ENCODE assay signal across 18 mouse cellular contexts in genomic region chr11:88847281-88848006, GRCm38 (mm10). TPM values are rescaled to one million over a fixed set of nuclear protein-coding genes. Genes with fewer than 3 reads are reported as not detected.
DNase-seq lines count a peak whose midpoint lies in the region; ATAC-seq and TF ChIP-seq lines count a peak whose summit lies in the region.
"Had no signal": no experiment of that assay in that cellular context is flagged by ENCODE, and none has a peak within 500 bp of the region (broad histone marks: within the 10 kb centered on the region; RNA-seq: fewer than 3 reads in every experiment).

No protein-coding gene starts in this region.

- no peak for TF ChIP-seq POLR2A in testis, adult 2 months (IDR thresholded peaks at IDR 0.05; ENCODE audit: control insufficient read depth, low read depth, low read length)

- no peak overlapping the region for H3K9ac ChIP-seq in forebrain, postnatal 0 days
- H3K9ac ChIP-seq in hindbrain, embryonic 16.5 days (ENCODE audit: low read depth, low read length), result no peak overlapping the region
- no peak overlapping the region for H3K9ac ChIP-seq in limb, embryonic 12.5 days (replicated peaks)
- H3K9ac ChIP-seq: limb, embryonic 13.5 days; liver, postnatal 0 days; midbrain, embryonic 12.5 days had no signal

- TF ChIP-seq CTCF in forebrain, postnatal 0 days (IDR thresholded peaks at IDR 0.05; ENCODE audit: low read depth), result no peak
- TF ChIP-seq CTCF in testis, adult 2 months (IDR thresholded peaks at IDR 0.05; ENCODE audit: control insufficient read depth, insufficient read depth, insufficient replicate concordance, low read depth, low read length), result no peak

- 88% methylated on average over 8 of the region's 8 CpGs for WGBS in forebrain, embryonic 10.5 days
- 81% methylated on average over 8 of the region's 8 CpGs for WGBS in forebrain, postnatal 0 days
- 88% methylated on average over 8 of the region's 8 CpGs for WGBS in hindbrain, embryonic 10.5 days
- WGBS in hindbrain, embryonic 16.5 days, result 86% methylated on average over 8 of the region's 8 CpGs
- WGBS in limb, embryonic 12.5 days, result 51% methylated on average over 8 of the region's 8 CpGs

- no peaks in the 10 kb centered on the region for H3K9me3 ChIP-seq in forebrain, embryonic 10.5 days
- no peaks in the 10 kb centered on the region for H3K9me3 ChIP-seq in forebrain, postnatal 0 days (ENCODE audit: low read length)
- no peaks in the 10 kb centered on the region for H3K9me3 ChIP-seq in hindbrain, embryonic 10.5 days
- H3K9me3 ChIP-seq in hindbrain, embryonic 16.5 days (ENCODE audit: control insufficient read depth, low read length), result no peaks in the 10 kb centered on the region
- no peaks in the 10 kb centered on the region for H3K9me3 ChIP-seq in limb, embryonic 12.5 days
- H3K9me3 ChIP-seq: limb, embryonic 13.5 days; midbrain, embryonic 12.5 days had no signal

- H3K4me2 ChIP-seq in forebrain, postnatal 0 days (ENCODE audit: low read depth), result no peak overlapping the region
- H3K4me2 ChIP-seq in hindbrain, embryonic 16.5 days (ENCODE audit: low read length), result no peak overlapping the region
- no peak overlapping the region for H3K4me2 ChIP-seq in limb, embryonic 12.5 days
- H3K4me2 ChIP-seq: limb, embryonic 13.5 days; midbrain, embryonic 12.5 days had no signal

- H3K36me3 ChIP-seq in forebrain, embryonic 10.5 days (replicated peaks), result peaks cover 31% of the 10 kb centered on the region
- peaks cover 27% of the 10 kb centered on the region for H3K36me3 ChIP-seq in forebrain, postnatal 0 days (ENCODE audit: insufficient read depth)
- H3K36me3 ChIP-seq in hindbrain, embryonic 10.5 days, result peaks cover 39% of the 10 kb centered on the region
- H3K36me3 ChIP-seq in hindbrain, embryonic 16.5 days (ENCODE audit: control insufficient read depth, insufficient read depth, low read length), result peaks cover 22% of the 10 kb centered on the region
- H3K36me3 ChIP-seq in testis, adult 2 months (ENCODE audit: control insufficient read depth, insufficient read depth, low read length), result no peaks in the 10 kb centered on the region
- H3K36me3 ChIP-seq in limb, embryonic 12.5 days, result peaks cover 27% of the 10 kb centered on the region

- H3K27ac ChIP-seq in forebrain, embryonic 10.5 days, result peak overlapping the region; percentile 83; the same call in 1 of the 2 replicates
- no peak overlapping the region for H3K27ac ChIP-seq in forebrain, postnatal 0 days (ENCODE audit: low read depth, low read length)
- H3K27ac ChIP-seq in hindbrain, embryonic 10.5 days, result peak overlapping the region; percentile 85; the same call in 1 of the 2 replicates
- no peak overlapping the region for H3K27ac ChIP-seq in hindbrain, embryonic 16.5 days (ENCODE audit: low read depth, low read length)
- no peak overlapping the region for H3K27ac ChIP-seq in testis, adult 2 months (ENCODE audit: control insufficient read depth, insufficient read depth, low read depth, low read length)
- H3K27ac ChIP-seq in limb, embryonic 12.5 days, result peak overlapping the region; percentile 25; the same call in 1 of the 2 replicates
- H3K27ac ChIP-seq: left cerebral cortex, adult 2 months; limb, embryonic 13.5 days; midbrain, embryonic 12.5 days; stomach, postnatal 0 days had no signal

- peaks cover 26% of the 10 kb centered on the region for H3K4me1 ChIP-seq in forebrain, embryonic 10.5 days
- H3K4me1 ChIP-seq in forebrain, postnatal 0 days (ENCODE audit: insufficient read depth), result peaks cover 7% of the 10 kb centered on the region; the same call in 1 of the 2 replicates
- H3K4me1 ChIP-seq in hindbrain, embryonic 10.5 days (replicated peaks), result peaks cover 18% of the 10 kb centered on the region
- H3K4me1 ChIP-seq in hindbrain, embryonic 16.5 days (ENCODE audit: control insufficient read depth, insufficient read depth, low read depth, low read length), result peaks cover 10% of the 10 kb centered on the region
- peaks cover 4% of the 10 kb centered on the region for H3K4me1 ChIP-seq in testis, adult 2 months (ENCODE audit: control insufficient read depth, insufficient read depth, low read length)
- H3K4me1 ChIP-seq in limb, embryonic 12.5 days (replicated peaks), result peaks cover 34% of the 10 kb centered on the region

- DNase-seq in forebrain, embryonic 10.5 days (ENCODE audit: extremely low spot score, low spot score), result no peak
- DNase-seq in forebrain, postnatal 0 days, result no peak
- no peak for DNase-seq in hindbrain, embryonic 10.5 days (ENCODE audit: low spot score)
- DNase-seq in testis, postnatal 10 days (ENCODE audit: low spot score), result no peak
- DNase-seq in thymus, postnatal 25 days, result no peak
- DNase-seq: cerebellum, postnatal 10 days; gastrocnemius, postnatal 36 days; liver, postnatal 0 days; lung, postnatal 4 days had no signal

- no peak for ATAC-seq in forebrain, postnatal 0 days
- no peak for ATAC-seq in hindbrain, embryonic 16.5 days
- ATAC-seq in limb, embryonic 12.5 days (ENCODE audit: insufficient number of reproducible peaks, insufficient read depth, low FRiP score, low TSS enrichment, low read depth), result no peak
- ATAC-seq: intestine, embryonic 16.5 days; liver, postnatal 0 days had no signal

- no peaks in the 10 kb centered on the region for H3K27me3 ChIP-seq in forebrain, embryonic 10.5 days (ENCODE audit: poor library complexity, severe bottlenecking)
- H3K27me3 ChIP-seq in forebrain, postnatal 0 days (ENCODE audit: insufficient read depth, low read length), result no peaks in the 10 kb centered on the region
- H3K27me3 ChIP-seq in hindbrain, embryonic 10.5 days (ENCODE audit: insufficient read depth, poor library complexity, severe bottlenecking), result no peaks in the 10 kb centered on the region
- H3K27me3 ChIP-seq in hindbrain, embryonic 16.5 days (replicated peaks; ENCODE audit: control insufficient read depth, insufficient read depth, low read length), result no peaks in the 10 kb centered on the region
- H3K27me3 ChIP-seq in testis, adult 2 months (ENCODE audit: control insufficient read depth, insufficient read depth, low read length), result no peaks in the 10 kb centered on the region
- H3K27me3 ChIP-seq in limb, embryonic 12.5 days, result no peaks in the 10 kb centered on the region
- H3K27me3 ChIP-seq: limb, embryonic 13.5 days; midbrain, embryonic 12.5 days had no signal

- H3K4me3 ChIP-seq in forebrain, embryonic 10.5 days, result no peak overlapping the region
- H3K4me3 ChIP-seq in forebrain, postnatal 0 days (ENCODE audit: low read depth, low read length), result no peak overlapping the region
- no peak overlapping the region for H3K4me3 ChIP-seq in hindbrain, embryonic 10.5 days
- H3K4me3 ChIP-seq in hindbrain, embryonic 16.5 days (ENCODE audit: low read length), result no peak overlapping the region
- H3K4me3 ChIP-seq in testis, adult 2 months (ENCODE audit: control insufficient read depth, low read depth, low read length), result peak overlapping the region; percentile 54
- no peak overlapping the region for H3K4me3 ChIP-seq in limb, embryonic 12.5 days (replicated peaks)
- H3K4me3 ChIP-seq: left cerebral cortex, adult 2 months; limb, embryonic 13.5 days; midbrain, embryonic 12.5 days; myocyte had no signal

RNA-seq across cellular contexts. Expression of gene Akap1, which starts 16.9 kb away (rescaled TPM):
- 16.6 and 19.2 TPM in 2 replicates for polyA plus RNA-seq in forebrain, embryonic 10.5 days (2016; fragmentation: Nextera tagmentation; extraction: Ambion mirVana)
- total RNA-seq in forebrain, postnatal 0 days (2014; rRNA removed), result 53.2 and 60.7 TPM in 2 replicates
- 24.5 and 28.6 TPM in 2 replicates for polyA plus RNA-seq in forebrain, postnatal 0 days (2015; fragmentation: Nextera tagmentation; extraction: Ambion mirVana)
- 17.7 and 19.6 TPM in 2 replicates for polyA plus RNA-seq in hindbrain, embryonic 10.5 days (2016; fragmentation: Nextera tagmentation; extraction: Ambion mirVana)
- polyA plus RNA-seq in hindbrain, embryonic 16.5 days (2015; fragmentation: Nextera tagmentation; extraction: Ambion mirVana), result 28.5 and 33.2 TPM in 2 replicates
- polyA plus RNA-seq in testis, adult 2 months (2012; rRNA removed), result 535 and 558 TPM in 2 replicates
- polyA plus RNA-seq in limb, embryonic 12.5 days (2016; fragmentation: Nextera tagmentation; extraction: Ambion mirVana), result 15.3 and 16.7 TPM in 2 replicates

Comparison
In these comparisons a context has a peak if more than half of its experiments do, and no peak if none do; other contexts are left out.
1. H3K27ac ChIP-seq: peak in forebrain, embryonic 10.5 days (single experiment), hindbrain, embryonic 10.5 days (single experiment) and limb, embryonic 12.5 days (single experiment); none in forebrain, postnatal 0 days (single experiment), hindbrain, embryonic 16.5 days (single experiment) and testis, adult 2 months (single experiment).
2. RNA of gene Akap1, which starts 16.9 kb away (polyA plus RNA-seq): 535 to 558 TPM in testis, adult 2 months; 24.5 to 28.6 TPM in forebrain, postnatal 0 days, 28.5 to 33.2 TPM in hindbrain, embryonic 16.5 days, 16.6 to 19.2 TPM in forebrain, embryonic 10.5 days, 17.7 to 19.6 TPM in hindbrain, embryonic 10.5 days and 15.3 to 16.7 TPM in limb, embryonic 12.5 days; every median in the first group is over 10 times any median in the second.